Mouse (Mus musculus) small intestine, adult 2 months (tissue): ENCODE results near the gene Macrod1. TPM values are rescaled to one million over a fixed set of nuclear protein-coding genes. Genes with fewer than 3 reads are reported as not detected.
A peak's percentile ranks its signal among the peaks of the same experiment; 100 is the strongest.

Experiments used
- H3K27ac ChIP-seq: fragments of 200-500 bp; 2 replicates; pipeline ENCODE4 v1.5.1; 2012; ENCODE audit warnings: low read depth, low read length, control low read depth, inconsistent platforms; ENCODE audit not compliant: insufficient read depth
- H3K27me3 ChIP-seq: fragments of 200-500 bp; 2 replicates; pipeline ENCODE4 v1.6.1; 2012; ENCODE audit warnings: mild to moderate bottlenecking, moderate library complexity, low read length, inconsistent platforms; ENCODE audit not compliant: control insufficient read depth, insufficient read depth
- H3K36me3 ChIP-seq: fragments of 200-500 bp; 2 replicates; pipeline ENCODE4 v1.6.1; 2012; ENCODE audit warnings: mild to moderate bottlenecking, low read length, control low read depth, inconsistent platforms; ENCODE audit not compliant: control insufficient read depth, insufficient read depth
- H3K4me1 ChIP-seq: fragments of 200-500 bp; 2 replicates; pipeline ENCODE4 v1.6.1; 2012; ENCODE audit warnings: low read length, inconsistent platforms, mixed read lengths; ENCODE audit not compliant: control insufficient read depth, insufficient read depth, insufficient read length
- H3K4me3 ChIP-seq: fragments of 200-500 bp; 2 replicates; pipeline ENCODE4 v1.5.1; 2012; ENCODE audit warnings: low read depth, mild to moderate bottlenecking, control low read depth, inconsistent platforms, low read length, moderate library complexity
- CTCF ChIP-seq: fragments of 200-500 bp; IDR thresholded peaks from 2 replicates; pipeline ENCODE4 v1.5.1; 2012; ENCODE audit warnings: low read depth, mild to moderate bottlenecking, control low read depth, inconsistent platforms, low read length, moderate library complexity, mixed read lengths; ENCODE audit not compliant: insufficient replicate concordance, insufficient read length; ENCODE audit errors: extremely low read depth
- POLR2A ChIP-seq: fragments of 200-500 bp; IDR thresholded peaks from 2 replicates; pipeline ENCODE4 v1.6.1; 2012; ENCODE audit warnings: low read depth, mild to moderate bottlenecking, control low read depth, inconsistent platforms, low read length, moderate library complexity
- WGBS: fragments of 180-500 bp; shearing (Covaris S2); methylation state at CpG from one replicate; pipeline ENCODE4 v1.1.7; 2018; 5-methylcytosine and 5-hydroxymethylcytosine counted together
- polyA plus RNA-seq: library from polyadenylated mRNA; depleted of rRNA; stranded (reverse); fragments of >200 nt; gene quantifications from 2 replicates; pipeline ENCODE4 v1.2.3, GENCODE M21; 2012

Gene Macrod1
- polyA plus RNA-seq, 1 experiment: 37.2 TPM

DNA sequence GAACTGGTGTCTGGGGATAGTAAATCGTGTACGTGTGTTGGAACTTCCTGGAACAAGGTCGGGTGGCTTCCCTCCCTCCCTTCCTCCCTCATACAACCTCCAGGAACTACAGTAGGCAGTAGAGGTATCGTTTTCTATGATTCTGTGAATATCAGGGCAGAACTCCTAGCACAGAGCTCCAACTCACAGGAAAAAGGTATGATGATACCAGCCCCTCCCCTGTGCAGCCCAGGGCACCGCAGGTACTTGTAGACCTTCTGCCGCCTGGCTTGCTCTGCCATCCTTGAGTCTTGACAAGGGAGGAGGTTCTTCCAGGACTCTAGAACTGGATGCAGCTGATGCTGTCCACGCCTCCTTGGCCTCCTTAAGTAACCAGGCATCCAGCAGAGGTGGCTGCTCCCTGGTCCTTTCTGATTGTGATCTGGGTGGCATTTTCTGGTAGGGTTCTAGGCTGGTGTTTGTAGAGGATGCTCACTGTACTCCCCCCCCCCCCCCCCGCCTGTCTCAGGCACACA lies 10.3 kb downstream of the Macrod1 start:
- Histone ChIP-seq H3K27me3 (no peaks in the 10 kb centered on the region), H3K36me3 (no peaks in the 10 kb centered on the region), H3K27ac (no peak overlapping the region), H3K4me1 (peaks cover 10% of the 10 kb centered on the region), H3K4me3 (no peak overlapping the region)
- no peak for TF ChIP-seq POLR2A
- TF ChIP-seq CTCF: no peak
- 31% methylated on average over 8 of the region's 8 CpGs for WGBS

DNA sequence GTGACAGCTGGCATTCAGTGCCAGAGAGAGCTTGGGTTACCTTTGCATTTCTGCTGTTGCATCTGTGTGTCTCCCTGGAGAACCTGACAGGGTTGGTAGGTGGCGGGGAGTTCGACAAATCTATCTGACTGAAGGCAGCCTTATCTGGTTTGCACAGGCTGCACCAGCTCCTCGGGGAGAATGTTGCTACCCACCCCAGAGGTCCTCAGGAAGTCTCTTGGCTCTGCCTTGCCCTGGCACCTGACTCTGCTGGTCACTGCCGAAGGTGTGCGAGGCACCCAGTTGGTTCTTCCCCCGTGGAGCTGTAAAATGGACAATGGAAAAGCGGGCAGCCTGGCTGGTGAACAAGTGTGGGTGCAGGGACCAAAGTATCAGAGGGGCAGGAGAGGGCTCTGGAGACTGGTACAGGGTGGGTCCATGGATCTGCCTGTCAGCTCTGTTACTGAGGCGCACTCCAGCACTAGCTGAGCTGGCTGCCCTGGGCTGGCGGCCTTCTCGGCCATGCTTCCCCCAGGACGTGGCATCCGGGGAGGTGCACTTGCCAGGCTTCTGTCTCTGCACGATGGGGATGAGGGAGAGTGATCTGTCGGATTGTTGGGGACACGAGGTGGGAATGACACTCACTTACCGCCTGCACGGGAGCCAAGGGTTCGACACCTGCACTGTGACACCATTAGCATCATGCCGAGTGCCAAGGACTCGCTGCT lies 10.9 kb downstream of the Macrod1 start:
- H3K27me3 ChIP-seq: no peaks in the 10 kb centered on the region
- H3K4me1 ChIP-seq: peaks cover 10% of the 10 kb centered on the region
- no peak overlapping the region for H3K27ac ChIP-seq
- no peaks in the 10 kb centered on the region for H3K36me3 ChIP-seq
- no peak overlapping the region for H3K4me3 ChIP-seq
- 71% methylated on average over 20 of the region's 20 CpGs for WGBS
- TF ChIP-seq POLR2A: no peak
- TF ChIP-seq CTCF: no peak

GRCm38 (mm10) chr19:7068136-7068535 lies 11.5 kb downstream of the Macrod1 start:
- 11% methylated on average over 14 of the region's 14 CpGs for WGBS
- no peak overlapping the region for H3K4me3 ChIP-seq
- TF ChIP-seq POLR2A (no peak), CTCF (peak; percentile 83; the same call in 1 of the 2 replicates)
- H3K27me3 ChIP-seq: no peaks in the 10 kb centered on the region
- H3K27ac ChIP-seq: no peak overlapping the region
- no peaks in the 10 kb centered on the region for H3K36me3 ChIP-seq
- H3K4me1 ChIP-seq: peaks cover 10% of the 10 kb centered on the region

GRCm38 (mm10) chr19:7068661-7069531 lies 12.3 kb downstream of the Macrod1 start:
- no peak overlapping the region for H3K27ac ChIP-seq
- TF ChIP-seq POLR2A: no peak
- H3K36me3 ChIP-seq: no peaks in the 10 kb centered on the region
- 83% methylated on average over 11 of the region's 11 CpGs for WGBS
- H3K4me1 ChIP-seq: peaks cover 10% of the 10 kb centered on the region
- no peak overlapping the region for H3K4me3 ChIP-seq
- H3K27me3 ChIP-seq: no peaks in the 10 kb centered on the region

DNA sequence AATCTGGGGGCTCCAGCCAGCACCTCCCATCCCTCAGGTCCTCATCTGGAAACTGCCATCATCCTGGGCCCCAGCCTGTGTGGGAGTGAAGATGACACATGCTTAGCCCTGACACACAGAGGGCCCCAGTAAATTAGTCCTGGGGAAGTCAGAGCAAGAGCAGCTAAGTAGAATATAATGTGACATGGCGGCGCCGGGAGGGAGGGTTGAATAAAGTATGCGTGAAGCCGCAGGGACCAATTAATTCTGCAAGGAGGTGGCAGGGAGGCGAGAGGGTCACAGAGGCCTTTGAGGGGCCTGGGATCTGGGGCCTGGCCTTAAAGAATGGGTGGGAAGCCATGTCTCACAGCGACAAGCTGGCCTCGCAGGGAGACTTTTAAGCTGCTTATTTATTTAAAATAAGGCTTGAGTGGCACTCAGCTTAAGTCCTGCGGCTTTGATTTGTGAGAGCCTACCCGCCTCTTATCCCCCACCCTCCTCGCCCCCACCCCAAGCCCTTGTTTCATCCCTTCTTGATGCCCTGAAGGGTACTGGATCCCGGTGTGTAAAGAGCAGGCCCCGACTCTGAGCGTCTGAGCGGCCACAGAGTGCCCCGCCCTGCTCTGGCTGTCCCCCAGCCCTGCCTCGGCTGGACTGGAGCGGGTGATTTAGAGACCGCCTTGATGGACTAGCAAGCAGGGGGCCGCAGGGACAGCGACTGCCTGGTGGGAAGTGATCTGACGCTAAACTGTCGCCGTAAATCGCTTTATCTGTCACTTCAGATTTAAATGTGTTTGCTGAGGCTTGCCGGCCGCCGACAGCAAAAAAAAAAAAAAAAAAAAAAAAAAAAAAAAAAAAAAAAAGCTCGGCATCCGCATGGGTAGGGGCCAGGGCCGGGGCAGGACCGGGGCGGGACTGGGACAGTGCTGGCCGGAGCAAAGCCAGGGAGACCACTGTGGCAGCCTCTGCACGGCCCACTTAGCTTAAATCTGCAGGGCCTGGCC lies 13.5 kb downstream of the Macrod1 start:
- H3K27me3 ChIP-seq: no peaks in the 10 kb centered on the region
- H3K27ac ChIP-seq: no peak overlapping the region
- TF ChIP-seq CTCF (no peak), POLR2A (no peak)
- H3K36me3 ChIP-seq: no peaks in the 10 kb centered on the region
- H3K4me3 ChIP-seq: no peak overlapping the region
- WGBS: 60% methylated on average over 35 of the region's 35 CpGs
- H3K4me1 ChIP-seq: peaks cover 11% of the 10 kb centered on the region

GRCm38 (mm10) chr19:7070775-7071174 lies 14.2 kb downstream of the Macrod1 start:
- H3K4me3 ChIP-seq: no peak overlapping the region
- H3K36me3 ChIP-seq: no peaks in the 10 kb centered on the region
- TF ChIP-seq POLR2A (no peak), CTCF (no peak)
- WGBS: 73% methylated on average over 4 of the region's 4 CpGs
- no peaks in the 10 kb centered on the region for H3K27me3 ChIP-seq
- H3K4me1 ChIP-seq: peaks cover 13% of the 10 kb centered on the region
- no peak overlapping the region for H3K27ac ChIP-seq
